Mouse (Mus musculus) megakaryocyte, adult 5-6 weeks (primary cell): Measurements from ENCODE around the gene Siah3. TPM values are rescaled to one million over a fixed set of nuclear protein-coding genes. Genes with fewer than 3 reads are reported as not detected.
"Not testable (repeated sequence)": the region's sequence is repeated elsewhere in the genome, so short reads cannot be mapped to it uniquely, and the experiment has no call there.

Source experiments
- ATAC-seq: 2 replicates; pipeline ENCODE4 v1.8.0; 2016; ENCODE audit warnings: mild to moderate bottlenecking, inconsistent platforms; ENCODE audit not compliant: poor library complexity, severe bottlenecking
- total RNA-seq, 2 experiments: library from RNA; stranded (forward) in 1 of 2; stranded (reverse) in 1 of 2; fragments of 153-499, 151-499 nt in 1 of 2; fragments of 221-1000, 200-1000 nt in 1 of 2; gene quantifications; 2 replicates each; pipeline versions ENCODE4 v1.2.3 to v1.2.4; 2015 to 2017

Gene Siah3
- not detected in 2 replicates for total RNA-seq (2015)
- total RNA-seq (2017) = not detected in 2 replicates

DNA sequence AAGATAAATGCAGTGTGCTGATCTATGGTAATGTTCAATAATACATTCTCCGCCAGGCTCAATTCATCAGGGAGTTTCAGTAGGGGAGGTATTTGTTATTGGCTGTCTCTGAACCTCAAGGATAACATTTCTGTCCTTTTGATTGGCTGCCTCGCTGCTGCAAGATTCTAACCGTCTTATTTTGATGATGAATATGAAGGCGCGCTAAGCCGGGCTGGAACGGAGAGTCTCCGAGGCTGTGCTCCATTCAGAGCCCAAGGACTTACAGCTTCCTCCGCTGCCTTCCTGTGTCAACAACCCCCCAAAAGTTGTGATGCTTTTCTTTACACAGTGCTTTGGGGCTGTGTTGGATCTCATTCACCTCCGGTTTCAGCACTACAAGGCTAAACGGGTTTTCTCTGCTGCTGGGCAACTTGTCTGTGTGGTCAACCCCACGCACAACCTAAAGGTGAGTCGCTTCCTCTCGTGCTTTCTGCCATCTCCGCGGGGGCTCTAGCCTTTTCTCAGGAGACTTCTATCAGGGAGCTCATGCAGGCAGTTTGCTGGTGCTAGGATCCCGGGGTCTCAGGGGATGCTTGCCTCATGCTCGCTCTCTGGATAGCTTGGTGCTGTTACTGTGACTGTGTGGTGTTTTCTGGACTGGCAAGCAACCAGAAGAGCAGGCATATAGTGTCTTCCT, at the start of gene Siah3:
Siah3 (plus strand) TSS at position 240 of the 679 bp plus-strand sequence.
- ATAC-seq = no peak

DNA sequence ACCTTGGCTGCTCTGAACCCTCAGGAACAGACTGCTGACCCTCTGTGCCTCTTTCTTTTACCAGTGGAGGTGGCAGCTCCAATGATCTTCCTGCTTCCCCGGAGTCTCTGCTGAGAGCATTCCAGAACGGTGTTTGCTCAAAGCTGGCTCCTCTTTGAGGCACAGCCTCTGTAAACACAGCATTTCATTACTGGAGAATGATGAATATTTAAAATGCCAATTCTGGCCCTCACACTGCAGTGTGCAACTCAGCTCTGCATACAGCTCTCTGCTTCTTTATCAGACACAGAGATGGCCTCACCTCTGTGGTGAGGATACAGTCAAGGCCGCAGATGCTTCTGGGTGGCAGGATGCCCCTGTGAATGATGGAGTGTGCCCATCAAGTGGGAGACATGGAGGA, 46.0 kb upstream of the Siah3 start:
- no peak for ATAC-seq

DNA sequence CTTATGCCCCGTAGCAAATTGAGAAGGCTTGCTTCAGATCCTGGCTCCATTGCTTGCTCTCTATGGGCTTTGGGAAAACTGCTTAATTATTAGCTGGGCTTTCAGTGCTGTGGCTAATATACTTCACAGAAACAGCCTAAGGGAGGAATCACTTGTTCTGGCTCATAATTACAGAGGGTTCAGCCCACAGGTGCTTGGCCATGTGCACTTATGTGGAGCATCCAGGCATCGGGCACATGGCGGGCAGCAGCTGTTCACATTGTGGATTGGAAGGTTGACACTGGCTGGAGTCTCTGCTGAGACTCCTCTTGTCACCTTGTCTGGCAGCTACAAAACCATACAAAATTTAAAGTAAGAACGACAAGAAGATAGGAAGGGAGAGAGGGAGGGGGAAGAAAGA, 45.4 kb upstream of the Siah3 start:
- no peak for ATAC-seq

DNA sequence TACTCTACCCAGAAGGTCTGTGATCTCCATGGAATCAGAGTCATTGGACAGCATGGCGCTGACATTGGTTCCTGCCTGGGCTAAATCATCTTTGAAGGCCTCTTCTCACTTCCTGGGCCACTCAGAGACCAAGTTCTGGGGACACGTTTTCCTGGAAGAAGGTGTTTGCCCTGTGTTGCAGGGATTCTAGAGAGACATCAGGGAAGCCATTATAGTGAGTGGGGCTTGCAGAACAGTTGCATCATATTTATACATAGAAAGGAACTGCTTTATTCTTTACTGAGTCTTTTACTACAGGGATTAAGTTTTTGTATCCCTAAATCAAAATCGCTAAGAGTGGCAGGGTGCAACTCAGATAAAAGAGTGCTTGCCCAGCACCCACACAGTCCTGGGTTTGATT, 37.1 kb upstream of the Siah3 start:
- no peak for ATAC-seq

DNA sequence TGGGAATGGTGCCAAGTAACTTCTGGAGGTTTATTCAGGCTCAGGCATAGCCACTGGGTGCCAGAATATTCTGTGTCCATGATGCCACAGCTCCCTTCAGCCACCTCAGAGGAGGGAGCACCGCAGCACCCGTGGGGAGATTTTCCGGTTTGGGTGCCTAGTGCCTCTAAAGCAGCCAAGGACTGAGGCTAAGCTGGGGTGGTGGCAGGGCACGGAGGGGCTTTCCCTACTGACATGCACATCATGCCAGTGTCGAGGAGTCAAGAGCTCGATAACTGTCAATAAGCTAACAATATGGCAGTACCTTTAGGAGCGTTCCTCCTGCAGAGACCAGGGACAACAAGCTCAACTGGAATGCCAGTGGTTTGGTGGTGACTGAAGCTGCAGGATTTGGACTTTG, 35.9 kb upstream of the Siah3 start:
- no peak for ATAC-seq

DNA sequence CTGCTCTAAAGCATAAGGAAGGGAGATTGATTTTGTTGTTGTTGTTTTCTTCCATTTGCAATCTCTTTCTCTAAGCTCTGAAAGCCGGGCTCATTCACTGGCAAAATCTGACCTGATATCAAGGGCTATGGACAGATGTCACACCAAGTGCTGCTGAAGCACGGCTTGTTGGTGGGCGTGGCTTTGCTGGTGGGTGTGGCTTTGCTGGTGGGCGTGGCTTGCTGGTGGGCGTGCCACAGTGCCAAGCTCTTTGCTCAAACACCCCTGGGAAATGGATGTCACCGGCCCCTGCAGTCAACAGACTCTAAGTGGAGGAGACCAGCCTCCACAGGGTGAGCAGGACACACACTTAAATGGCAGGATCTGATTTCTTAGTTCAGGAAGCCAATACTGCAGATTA, 35.0 kb upstream of the Siah3 start:
- no peak for ATAC-seq

DNA sequence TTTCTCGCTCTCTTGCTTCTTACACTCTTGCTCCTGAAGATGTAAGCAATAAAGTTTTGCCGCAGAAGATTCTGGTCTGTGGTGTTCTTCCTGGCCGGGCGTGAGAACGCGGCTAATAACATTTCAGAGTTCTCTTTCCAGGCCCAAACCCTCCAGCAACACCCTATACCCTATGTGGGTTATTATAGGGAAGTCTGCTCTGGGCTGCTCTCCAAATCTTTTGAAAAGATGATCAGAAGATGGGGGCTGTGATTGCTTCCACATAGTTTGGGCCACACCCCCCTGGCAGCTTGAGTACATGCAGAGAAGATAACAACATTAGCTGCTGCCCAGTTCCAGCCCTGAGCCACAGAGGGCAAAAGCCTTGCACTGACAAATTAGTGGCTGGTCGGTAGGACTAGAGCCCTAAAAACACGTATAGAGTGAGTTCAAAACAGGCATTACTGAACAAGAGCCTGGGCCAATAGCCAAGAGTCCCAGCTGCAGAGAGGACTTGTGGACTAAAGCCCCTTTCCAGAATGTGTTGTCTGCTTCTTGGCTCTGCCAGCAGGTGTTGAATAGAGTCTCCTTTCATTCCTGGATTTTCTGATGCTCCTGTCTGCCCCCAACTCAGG, 24.5 kb upstream of the Siah3 start:
- ATAC-seq = no peak

DNA sequence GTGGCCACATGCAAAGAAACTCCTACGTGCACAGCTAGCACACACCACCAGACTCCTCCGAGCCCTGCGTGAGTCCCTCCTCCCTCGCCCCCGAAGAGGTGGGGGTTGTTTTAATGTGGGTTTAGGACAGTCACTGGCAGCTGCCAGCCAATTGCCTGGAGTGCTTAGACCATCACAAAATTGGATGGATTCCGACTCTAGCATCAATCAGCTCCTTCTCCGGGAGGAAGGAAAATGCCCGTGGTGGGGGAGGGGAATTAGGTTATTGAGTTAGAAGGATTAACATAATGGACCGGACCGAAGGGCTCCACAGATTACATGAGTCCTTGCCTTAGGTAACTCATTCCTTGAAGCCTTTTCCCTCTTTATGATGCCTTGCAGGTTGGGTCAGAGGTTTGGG, 22.9 kb upstream of the Siah3 start:
- no peak for ATAC-seq

GRCm38 (mm10) chr14:75434576-75434975, 21.2 kb upstream of the Siah3 start:
- ATAC-seq = no peak

- ATAC-seq = no peak
These were observed 11.2 kb upstream of the Siah3 start for GRCm38 (mm10) chr14:75444486-75445105.

DNA sequence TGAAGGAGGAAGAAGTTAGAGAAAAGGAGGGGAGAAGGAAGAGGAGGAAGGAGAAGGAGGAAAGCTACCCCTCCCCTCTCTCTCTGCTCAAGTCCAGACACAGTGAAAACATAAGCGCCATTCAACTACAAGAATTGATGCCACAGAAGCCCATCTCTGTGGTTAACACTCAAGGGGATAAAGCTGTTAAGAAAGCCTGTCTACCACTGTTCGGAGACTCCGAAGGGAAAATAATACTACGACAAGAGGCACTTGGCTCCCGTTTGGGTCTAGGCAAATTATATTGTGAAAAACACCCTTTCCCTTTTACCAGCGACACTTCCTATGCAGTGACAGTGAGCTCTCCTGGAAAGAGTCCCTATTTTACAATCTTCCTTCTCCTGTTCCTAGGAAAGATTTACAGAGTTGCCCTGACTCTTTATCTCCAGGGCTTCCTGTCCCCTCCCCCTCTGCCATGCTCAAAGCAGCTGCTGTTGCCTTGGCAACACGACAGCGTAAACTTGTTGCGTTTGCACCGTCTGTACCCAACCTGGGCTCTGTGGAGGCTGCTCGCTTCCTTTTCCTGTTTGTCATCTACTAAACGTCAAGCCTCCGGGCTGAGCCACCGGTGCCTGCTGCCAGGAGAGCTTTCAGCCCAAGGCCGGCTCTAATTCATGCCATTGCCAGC, 10.4 kb upstream of the Siah3 start:
- peak; percentile 97 for ATAC-seq

DNA sequence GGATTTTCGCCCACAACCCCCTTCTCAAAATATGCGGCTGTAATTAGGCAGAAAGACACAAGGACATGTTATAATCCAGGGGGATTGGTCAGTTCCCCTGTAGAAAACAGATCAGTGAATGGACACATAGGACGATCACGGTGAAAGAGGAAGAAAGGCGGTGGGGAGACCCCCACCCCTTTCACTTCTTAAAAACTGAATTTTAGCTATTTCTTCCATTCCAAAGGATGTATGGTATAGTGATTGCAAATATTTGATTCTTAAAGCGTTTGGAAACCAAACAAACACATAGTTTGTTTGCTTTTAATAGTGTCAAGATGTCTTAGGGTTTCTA, 9.9 kb upstream of the Siah3 start:
- peak; percentile 75 for ATAC-seq

- ATAC-seq = not testable (repeated sequence)
These were observed 9.5 kb upstream of the Siah3 start for GRCm38 (mm10) chr14:75446314-75446713.

DNA sequence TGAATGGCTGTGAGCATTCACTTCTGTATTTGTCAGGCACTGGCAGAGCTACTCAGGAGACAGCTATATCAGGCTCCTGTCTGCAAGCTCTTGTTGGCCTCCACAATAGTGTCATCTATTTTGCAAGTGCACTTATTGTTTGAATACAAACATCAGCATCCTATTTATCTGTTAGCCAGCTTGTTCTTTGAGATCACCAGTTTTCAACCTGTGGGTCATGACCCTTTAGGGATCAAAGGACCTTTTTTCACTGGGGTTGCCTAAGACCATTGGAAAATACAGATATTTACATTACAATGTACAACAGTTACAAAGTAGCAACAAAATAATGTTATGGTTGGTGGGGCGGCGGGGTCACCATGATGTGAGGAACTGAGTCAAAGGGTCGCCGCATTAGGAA, 1.9 kb upstream of the Siah3 start:
- no peak for ATAC-seq

- ATAC-seq = no peak
These were observed 1.1 kb upstream of the Siah3 start for GRCm38 (mm10) chr14:75454716-75455115.

GRCm38 (mm10) chr14:75455361-75455742, 430 bp upstream of the Siah3 start:
- ATAC-seq = no peak

GRCm38 (mm10) chr14:75456489-75457220, 873 bp downstream of the Siah3 start:
- peak; percentile 81 for ATAC-seq

GRCm38 (mm10) chr14:75457221-75457600, 1.4 kb downstream of the Siah3 start:
- ATAC-seq = no peak

- no peak for ATAC-seq
These were observed 3.6 kb downstream of the Siah3 start for GRCm38 (mm10) chr14:75459431-75459830.

DNA sequence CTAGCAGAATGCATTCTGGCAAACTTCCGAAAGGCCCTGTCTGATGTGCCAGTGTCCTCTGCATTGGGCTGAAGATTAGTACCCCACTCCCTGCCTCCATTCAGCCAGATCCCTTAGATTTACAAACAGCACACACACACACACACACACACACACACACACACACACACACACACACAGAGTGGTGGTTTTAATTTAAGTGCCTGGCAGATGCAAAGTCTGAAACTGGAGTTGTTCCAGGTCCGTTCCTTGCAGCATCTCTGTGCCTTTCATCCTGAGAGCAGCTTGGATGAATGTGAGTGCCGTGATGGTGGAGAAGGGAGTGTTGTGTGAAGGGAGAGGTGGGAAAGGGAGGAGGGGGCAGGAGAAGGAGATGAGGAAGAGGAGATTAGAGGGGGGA, 4.2 kb downstream of the Siah3 start:
- no peak for ATAC-seq

DNA sequence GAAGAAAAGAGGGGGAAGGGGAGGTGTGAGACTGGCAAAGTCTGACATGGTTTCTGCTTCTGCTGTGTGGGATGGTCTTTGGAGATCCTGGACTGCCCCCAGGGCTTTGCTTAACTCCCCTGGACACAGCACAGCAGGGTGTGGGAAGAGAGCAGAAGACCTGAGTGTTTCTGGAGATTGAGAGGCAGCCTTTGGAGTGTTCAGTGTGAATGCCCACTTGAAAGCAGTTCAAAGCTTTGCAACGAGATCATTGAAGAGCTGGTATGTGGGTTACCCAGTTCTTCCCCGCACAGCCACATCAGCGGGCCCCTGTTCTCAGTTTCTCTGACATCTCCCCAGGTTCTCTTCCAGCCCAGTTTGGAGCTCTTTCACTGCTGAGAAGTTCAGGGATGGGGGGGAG, 4.7 kb downstream of the Siah3 start:
- no peak for ATAC-seq
